Mouse (Mus musculus) embryonic facial prominence, embryonic 12.5 days (tissue): ENCODE results near the gene Nphp3. TPM values are rescaled to one million over a fixed set of nuclear protein-coding genes. Genes with fewer than 3 reads are reported as not detected.

Experiments used
- ATAC-seq: fragments of 200-750 bp; cut with Nextera tagmentation; 2 replicates; pipeline ENCODE4 v1.8.0; 2017; ENCODE audit not compliant: insufficient number of reproducible peaks, insufficient read depth, low FRiP score, low TSS enrichment
- H3K27ac ChIP-seq: fragments of 300-500 bp; sonication (generic); 2 replicates; pipeline ENCODE4 v1.5.1; 2016; ENCODE audit warnings: mild to moderate bottlenecking
- H3K27me3 ChIP-seq: fragments of 300-500 bp; sonication (generic); 2 replicates; pipeline ENCODE4 v1.6.1; 2016; ENCODE audit warnings: mild to moderate bottlenecking, moderate library complexity
- H3K36me3 ChIP-seq: fragments of 300-500 bp; sonication (generic); 2 replicates; pipeline ENCODE4 v1.6.1; 2016; ENCODE audit warnings: mild to moderate bottlenecking
- H3K4me1 ChIP-seq: fragments of 300-500 bp; sonication (generic); 2 replicates; pipeline ENCODE4 v1.6.1; 2016
- H3K4me2 ChIP-seq: fragments of 300-500 bp; sonication (generic); replicated peaks from 2 replicates; pipeline ENCODE4 v1.6.1; 2016; ENCODE audit warnings: mild to moderate bottlenecking, moderate library complexity
- H3K4me3 ChIP-seq: fragments of 300-500 bp; sonication (generic); 2 replicates; pipeline ENCODE4 v1.5.1; 2016; ENCODE audit warnings: mild to moderate bottlenecking
- H3K9ac ChIP-seq: fragments of 300-500 bp; sonication (generic); 2 replicates; pipeline ENCODE4 v1.6.1; 2016; ENCODE audit warnings: mild to moderate bottlenecking, moderate library complexity
- H3K9me3 ChIP-seq: fragments of 300-500 bp; sonication (generic); 2 replicates; pipeline ENCODE4 v1.6.1; 2016; ENCODE audit warnings: mild to moderate bottlenecking, moderate library complexity
- WGBS: fragments of 180-500 bp; shearing (Covaris S2); methylation state at CpG from one replicate; pipeline ENCODE4 v1.1.7; 2016; 5-methylcytosine and 5-hydroxymethylcytosine counted together
- polyA plus RNA-seq: library from polyadenylated mRNA; unstranded; fragments of >200 nt; fragmentation: Nextera tagmentation; extraction: Ambion mirVana; gene quantifications from 2 replicates; pipeline ENCODE4 v1.2.1, GENCODE M21; 2016

Nphp3 gene
- polyA plus RNA-seq, 1 experiment from 2014 or later = 9.1 TPM

DNA sequence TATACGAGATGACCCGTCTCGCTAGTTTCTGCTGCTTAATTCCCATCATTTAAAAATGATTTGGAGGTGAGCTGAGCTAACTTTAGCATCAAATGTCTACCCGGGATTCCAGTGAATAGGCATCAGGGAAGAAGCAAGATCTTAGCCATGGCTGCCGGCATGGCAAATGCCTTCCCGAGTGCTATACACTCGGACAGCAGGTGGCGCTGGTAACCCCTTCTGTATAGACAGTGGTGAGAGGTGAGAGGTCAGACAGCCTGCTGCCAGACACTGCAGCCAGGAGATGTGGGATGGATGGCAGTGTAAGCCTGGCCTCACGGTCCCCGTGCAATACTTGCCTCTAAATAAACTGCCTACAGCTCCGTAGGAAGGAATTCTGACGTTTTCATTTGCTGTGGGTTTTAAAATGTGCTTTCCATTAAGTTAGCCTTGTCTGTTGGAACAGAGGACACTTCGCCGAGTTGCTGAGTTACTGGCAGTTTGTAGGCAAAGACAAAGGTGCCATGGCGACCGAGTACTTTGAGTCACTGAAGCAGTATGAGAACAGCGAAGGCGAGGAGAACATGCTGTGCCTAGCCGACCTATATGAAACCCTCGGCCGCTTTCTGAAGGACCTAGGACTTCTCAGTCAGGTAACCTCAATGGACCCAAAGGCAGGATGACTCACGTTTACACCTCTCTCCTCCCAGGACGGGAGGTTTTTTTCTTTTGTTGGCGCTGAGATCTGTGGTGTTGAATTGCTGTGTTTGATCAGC, 33.1 kb downstream of the Nphp3 start:
- Histone ChIP-seq H3K4me3 (no peak overlapping the region), H3K4me2 (no peak overlapping the region), H3K27me3 (no peaks in the 10 kb centered on the region), H3K36me3 (peaks cover 28% of the 10 kb centered on the region), H3K9me3 (no peaks in the 10 kb centered on the region), H3K27ac (no peak overlapping the region), H3K9ac (no peak overlapping the region), H3K4me1 (no peaks in the 10 kb centered on the region)
- WGBS = 47% methylated on average over 24 of the region's 24 CpGs
- ATAC-seq = no peak

DNA sequence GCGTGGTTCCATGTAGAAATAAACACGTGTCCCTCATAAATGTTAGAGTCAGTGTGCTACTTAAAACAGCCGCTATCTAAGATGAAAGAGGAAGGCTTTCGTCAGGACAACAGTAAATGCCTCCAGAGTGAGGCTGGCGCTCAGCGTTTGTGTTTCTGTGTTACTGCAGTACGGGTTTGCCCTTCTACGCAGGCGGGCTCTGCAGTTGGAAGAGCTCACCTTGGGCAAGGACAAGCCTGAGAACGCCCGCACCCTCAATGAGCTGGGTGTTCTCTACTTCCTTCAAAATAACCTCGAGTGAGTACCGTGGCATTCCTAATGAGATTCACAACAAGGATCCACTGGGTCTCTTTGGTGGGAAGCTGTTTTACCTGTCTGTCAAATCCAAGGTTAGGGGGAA, 35.9 kb downstream of the Nphp3 start:
- H3K36me3 ChIP-seq = peaks cover 33% of the 10 kb centered on the region
- no peak for ATAC-seq
- no peaks in the 10 kb centered on the region for H3K4me1 ChIP-seq
- H3K4me2 ChIP-seq = no peak overlapping the region
- H3K9ac ChIP-seq = no peak overlapping the region
- WGBS = 90% methylated on average over 13 of the region's 13 CpGs
- no peak overlapping the region for H3K4me3 ChIP-seq
- no peak overlapping the region for H3K27ac ChIP-seq
- H3K9me3 ChIP-seq = no peaks in the 10 kb centered on the region
- no peaks in the 10 kb centered on the region for H3K27me3 ChIP-seq

DNA sequence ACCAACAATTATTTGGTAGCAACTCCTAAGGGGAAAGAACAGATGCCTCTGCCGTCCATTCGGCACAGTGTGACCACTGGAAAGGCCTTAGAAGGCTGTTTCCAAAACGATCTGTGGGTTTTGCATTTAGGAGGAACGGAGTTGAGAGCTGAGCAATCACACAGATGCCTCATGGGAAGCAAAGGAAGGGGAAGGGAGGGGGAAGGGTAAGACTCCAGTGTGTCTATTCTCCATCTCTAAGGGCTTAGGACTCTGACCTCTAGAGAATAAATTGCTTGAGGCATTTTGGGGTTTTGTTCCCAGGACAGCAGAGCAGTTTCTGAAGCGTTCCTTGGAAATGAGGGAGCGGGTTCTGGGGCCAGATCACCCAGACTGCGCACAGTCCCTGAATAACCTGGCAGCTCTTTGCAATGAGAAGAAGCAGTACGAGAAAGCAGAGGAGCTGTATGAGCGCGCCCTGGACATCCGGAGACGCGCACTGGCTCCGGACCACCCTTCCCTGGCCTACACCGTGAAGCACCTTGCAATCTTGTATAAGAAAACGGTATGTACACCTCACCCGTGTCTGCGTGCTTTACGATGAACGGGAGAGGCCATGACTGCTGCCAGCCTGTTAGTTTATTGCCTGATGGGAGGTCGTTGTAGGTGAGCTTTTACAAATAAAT, 36.8 kb downstream of the Nphp3 start:
- Histone ChIP-seq H3K27me3 (no peaks in the 10 kb centered on the region), H3K36me3 (peaks cover 31% of the 10 kb centered on the region), H3K27ac (no peak overlapping the region), H3K9ac (no peak overlapping the region), H3K9me3 (no peaks in the 10 kb centered on the region), H3K4me1 (no peaks in the 10 kb centered on the region), H3K4me2 (no peak overlapping the region), H3K4me3 (no peak overlapping the region)
- ATAC-seq = no peak
- 90% methylated on average over 21 of the region's 21 CpGs for WGBS

DNA sequence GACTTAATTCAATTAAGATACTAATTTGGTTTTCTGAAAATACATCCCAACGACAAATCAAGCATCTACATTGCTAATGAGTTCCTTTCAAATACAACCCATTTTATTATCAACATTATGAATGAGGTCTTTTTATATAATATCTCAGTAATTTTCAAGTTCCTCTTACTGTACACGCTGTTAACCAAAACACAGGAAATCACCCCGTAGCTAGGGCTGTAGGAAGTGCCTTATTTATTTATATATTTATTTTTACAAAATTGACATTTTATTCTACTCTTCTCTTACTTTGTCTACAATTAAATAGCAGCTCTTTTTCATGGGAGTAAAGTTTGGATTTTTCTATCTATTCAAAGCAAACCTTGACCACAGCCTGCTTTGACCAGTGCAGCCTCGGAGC, 37.4 kb downstream of the Nphp3 start:
- no peak for ATAC-seq
- Histone ChIP-seq H3K4me2 (no peak overlapping the region), H3K9me3 (no peaks in the 10 kb centered on the region), H3K36me3 (peaks cover 31% of the 10 kb centered on the region), H3K9ac (no peak overlapping the region), H3K27me3 (no peaks in the 10 kb centered on the region), H3K27ac (no peak overlapping the region), H3K4me1 (no peaks in the 10 kb centered on the region), H3K4me3 (no peak overlapping the region)
- 84% methylated on average over 4 of the region's 4 CpGs for WGBS

DNA sequence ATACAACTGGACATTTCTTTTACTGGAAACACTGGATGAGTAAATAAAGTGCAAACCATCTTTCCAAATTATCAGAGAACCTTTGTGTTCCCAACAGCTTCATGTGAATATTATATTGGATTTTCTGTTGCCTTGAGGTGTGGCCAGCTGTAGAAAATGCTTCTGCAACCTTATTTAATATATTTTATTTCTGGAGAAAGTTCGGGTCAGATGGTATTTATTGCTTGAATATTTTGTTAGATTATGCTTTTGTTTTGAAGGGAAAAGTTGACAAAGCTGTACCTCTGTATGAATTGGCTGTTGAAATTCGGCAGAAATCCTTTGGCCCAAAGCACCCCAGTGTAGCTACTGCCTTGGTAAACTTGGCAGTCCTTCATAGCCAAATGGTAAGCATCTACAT, 38.0 kb downstream of the Nphp3 start, which contains the start of gene Gm28305:
Gene Gm28305 (plus strand): TSS at position 301 of the 400 bp plus-strand sequence.
- WGBS = 64% methylated on average over 2 of the region's 2 CpGs

DNA sequence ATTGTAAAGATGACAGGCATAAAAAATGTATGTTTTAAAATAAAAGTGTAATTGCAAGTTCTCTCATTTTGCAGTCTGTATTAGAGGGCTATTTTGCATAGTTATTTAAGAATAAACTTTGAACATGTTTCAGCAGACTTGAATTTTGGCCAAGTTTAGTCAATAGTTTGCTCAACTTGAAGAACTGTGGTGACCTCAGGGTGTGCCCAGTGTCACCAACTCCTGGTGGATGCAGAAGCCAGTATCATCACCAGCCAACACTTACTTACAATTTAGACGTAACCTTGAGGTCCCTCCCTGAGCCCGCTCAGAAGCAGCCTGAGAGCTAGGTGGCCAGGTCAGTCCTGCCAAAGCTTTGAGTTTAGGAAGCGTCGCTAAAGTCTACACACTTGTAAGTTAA, 41.3 kb downstream of the Nphp3 start:
- no peak overlapping the region for H3K4me2 ChIP-seq
- no peak overlapping the region for H3K9ac ChIP-seq
- WGBS = 86% methylated on average over 4 of the region's 4 CpGs
- H3K27ac ChIP-seq = no peak overlapping the region
- H3K4me3 ChIP-seq = no peak overlapping the region
- H3K36me3 ChIP-seq = peaks cover 40% of the 10 kb centered on the region
- H3K4me1 ChIP-seq = no peaks in the 10 kb centered on the region
- H3K9me3 ChIP-seq = no peaks in the 10 kb centered on the region
- no peaks in the 10 kb centered on the region for H3K27me3 ChIP-seq
- ATAC-seq = no peak

More for the DNA sequence above, 38.0 kb downstream of the Nphp3 start, which contains the start of gene Gm28305:
- no peak within 1 kb of the TSS for H3K4me2 ChIP-seq
- no peak within 1 kb of the TSS for H3K27ac ChIP-seq
- peaks cover 31% of the 10 kb centered on the region for H3K36me3 ChIP-seq
- no peak for ATAC-seq
- H3K9me3 ChIP-seq = no peaks in the 10 kb centered on the region
- H3K4me3 ChIP-seq = no peak within 1 kb of the TSS
- H3K4me1 ChIP-seq = no peaks in the 10 kb centered on the region
- no peak within 1 kb of the TSS for H3K9ac ChIP-seq
- no peaks in the 10 kb centered on the region for H3K27me3 ChIP-seq

DNA sequence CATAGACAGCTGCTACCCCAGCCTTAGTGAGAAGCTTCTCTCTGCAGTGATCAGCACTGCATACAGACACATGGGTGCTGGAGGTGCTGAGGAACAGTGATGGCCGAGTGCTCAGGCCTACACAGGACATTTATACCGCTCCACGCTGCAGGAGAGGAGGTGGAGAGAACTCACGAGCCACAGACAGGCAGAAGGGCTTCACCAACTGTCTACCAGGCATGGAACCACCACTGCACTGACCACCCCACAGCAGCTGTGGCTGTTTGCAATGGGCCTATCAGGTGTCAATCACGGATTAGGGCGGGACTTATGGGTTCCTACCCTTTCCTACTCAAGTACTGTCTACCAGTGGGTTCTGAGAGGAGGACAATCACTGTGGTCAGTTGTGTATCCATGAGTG, 48.7 kb downstream of the Nphp3 start:
- WGBS = 89% methylated on average over 6 of the region's 6 CpGs
- 0 out of 2 replicates have a peak, but pooled peaks have one; percentile 41 for ATAC-seq
- no peak overlapping the region for H3K27ac ChIP-seq
- peaks cover 85% of the 10 kb centered on the region for H3K36me3 ChIP-seq
- H3K27me3 ChIP-seq = no peaks in the 10 kb centered on the region
- no peak overlapping the region for H3K9ac ChIP-seq
- H3K4me3 ChIP-seq = no peak overlapping the region
- H3K4me1 ChIP-seq = no peaks in the 10 kb centered on the region
- no peak overlapping the region for H3K4me2 ChIP-seq
- H3K9me3 ChIP-seq = no peaks in the 10 kb centered on the region

DNA sequence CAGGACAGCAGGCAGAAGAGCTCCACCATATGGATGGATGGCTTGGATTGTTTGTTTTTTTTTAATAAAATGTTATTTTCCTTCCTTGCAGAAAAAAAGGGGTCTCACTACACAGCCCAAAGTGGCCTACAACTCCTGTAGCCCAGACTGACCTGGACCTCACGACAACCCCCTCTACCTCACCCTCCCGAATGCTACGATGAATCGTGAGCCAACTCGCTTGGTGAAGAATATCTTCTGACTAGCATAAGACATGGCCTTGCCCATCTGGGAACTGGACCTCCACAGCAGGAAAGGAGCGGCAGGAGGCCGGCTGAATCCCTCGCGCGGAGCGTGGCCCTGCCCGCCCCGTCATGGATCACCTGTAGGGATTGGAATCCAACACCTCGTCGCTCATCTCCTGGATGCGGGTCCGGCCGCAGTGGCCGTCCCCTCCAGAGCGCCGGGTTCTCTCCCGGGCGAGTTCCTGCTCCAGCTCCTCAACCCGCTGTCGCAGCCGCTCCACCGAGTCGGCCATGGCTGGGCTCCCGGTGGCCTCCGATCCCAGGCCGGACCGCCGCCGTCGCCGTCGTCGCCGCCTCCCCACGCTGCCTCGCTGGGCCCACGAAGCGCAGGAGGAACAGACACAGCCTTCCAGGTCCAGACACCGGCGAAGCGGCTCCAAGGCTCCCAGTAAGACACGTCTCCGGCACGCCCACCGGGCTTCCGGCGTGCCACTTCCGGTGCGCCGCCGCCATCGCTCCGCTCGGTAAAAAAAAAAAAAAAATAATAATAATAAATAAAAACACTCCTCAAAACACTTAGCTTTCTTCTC, 60.3 kb downstream of the Nphp3 start, which contains the start of gene Uba5:
Gene Uba5 (minus strand): TSS at position 705 of the 814 bp plus-strand sequence.
- Histone ChIP-seq H3K9ac (peak within 1 kb of the TSS; percentile 86), H3K4me2 (peak within 1 kb of the TSS; percentile 85), H3K27ac (0 out of 2 replicates have a peak within 1 kb of the TSS, but pooled peaks have one; percentile 54), H3K27me3 (no peaks in the 10 kb centered on the region), H3K9me3 (no peaks in the 10 kb centered on the region), H3K4me1 (peaks cover 16% of the 10 kb centered on the region), H3K4me3 (peak within 1 kb of the TSS; percentile 99), H3K36me3 (peaks cover 27% of the 10 kb centered on the region)
- WGBS = 1% methylated on average over 59 of the region's 59 CpGs
- ATAC-seq = peak; percentile 58; the same call in 1 of the 2 replicates

DNA sequence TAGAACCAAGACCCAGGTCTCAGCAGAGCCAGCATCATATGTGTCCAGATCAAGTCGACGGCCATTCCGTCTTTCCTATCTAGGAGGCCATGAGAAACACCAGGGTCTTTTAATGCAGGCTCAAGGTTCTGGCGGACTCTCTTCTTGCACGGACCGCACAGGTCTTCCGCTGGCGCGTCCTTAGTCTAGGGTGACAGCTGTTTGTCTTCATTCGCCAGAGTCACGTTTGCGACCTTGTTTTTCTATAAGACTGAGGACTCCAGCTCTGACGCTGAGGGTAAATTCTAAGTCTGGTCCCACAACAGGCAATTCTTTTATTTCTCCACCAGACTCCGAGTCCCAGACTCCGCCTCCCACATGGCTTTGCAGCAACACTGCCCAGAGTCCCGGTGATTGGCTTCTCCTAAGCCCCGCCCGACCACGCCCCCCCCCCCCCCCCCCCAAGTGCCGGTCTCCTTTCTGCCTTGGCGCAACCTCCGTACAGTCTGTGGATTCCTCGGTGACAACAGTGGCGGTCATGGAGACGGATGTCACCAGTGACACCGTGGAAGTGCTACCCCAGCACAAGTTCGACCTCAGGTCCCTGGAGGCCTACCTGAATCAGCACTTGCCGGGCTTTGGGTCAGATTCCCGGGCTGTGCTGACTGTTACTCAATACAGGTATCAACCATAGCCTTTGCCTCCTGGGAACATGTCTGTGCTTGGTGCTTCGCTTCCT, 61.1 kb downstream of the Nphp3 start, which contains the start of gene Acad11:
Gene Acad11 (plus strand): TSS at position 134 of the 718 bp plus-strand sequence.
- peak within 1 kb of the TSS; percentile 99 for H3K4me3 ChIP-seq
- H3K9me3 ChIP-seq = no peaks in the 10 kb centered on the region
- peak; percentile 92 for ATAC-seq
- H3K4me1 ChIP-seq = peaks cover 16% of the 10 kb centered on the region
- H3K27me3 ChIP-seq = no peaks in the 10 kb centered on the region
- peaks cover 19% of the 10 kb centered on the region; the same call in 1 of the 2 replicates for H3K36me3 ChIP-seq
- 0 out of 2 replicates have a peak within 1 kb of the TSS, but pooled peaks have one; percentile 54 for H3K27ac ChIP-seq
- H3K4me2 ChIP-seq = peak within 1 kb of the TSS; percentile 85
- under 1% methylated on average over 29 of the region's 30 CpGs for WGBS
- peak within 1 kb of the TSS; percentile 86 for H3K9ac ChIP-seq

DNA sequence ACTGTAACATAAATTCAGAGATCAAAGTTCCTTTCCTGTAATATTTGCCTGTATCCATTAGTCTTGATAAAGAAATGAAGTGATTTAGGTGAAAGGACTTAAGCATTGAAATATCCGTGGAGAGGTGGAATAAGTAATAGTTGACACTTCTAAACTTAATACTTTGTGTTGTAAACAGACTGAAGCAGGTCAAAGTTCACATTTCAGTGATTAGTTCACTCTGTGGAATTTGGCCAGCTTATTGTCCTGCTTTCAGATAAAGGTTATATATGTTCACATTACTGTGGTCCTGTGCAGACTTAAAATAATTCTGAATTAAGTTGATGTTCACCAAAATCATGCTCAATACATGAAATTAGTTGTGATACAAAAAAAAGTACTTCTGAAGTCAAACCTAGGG, 62.2 kb downstream of the Nphp3 start:
- WGBS = 22% methylated on average over 1 of the region's 1 CpGs

DNA sequence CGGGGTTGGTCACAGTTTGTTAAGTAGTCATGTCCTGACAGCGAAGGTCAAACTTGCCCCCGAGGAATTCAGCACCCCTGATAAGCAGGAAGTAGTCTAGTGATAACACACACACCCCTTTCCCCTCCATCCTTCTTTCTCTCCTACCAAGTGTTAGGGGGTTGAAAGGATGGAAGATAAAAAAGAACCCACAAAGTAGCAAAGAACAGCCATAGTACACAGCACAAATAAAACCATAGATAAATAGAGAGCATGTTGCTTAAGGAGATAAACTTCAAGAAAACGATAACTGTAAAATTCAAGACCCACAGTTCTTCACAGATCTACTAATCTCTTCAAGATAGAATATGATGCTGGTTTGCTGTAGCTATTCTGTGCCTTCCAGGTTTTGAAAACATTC, 67.9 kb downstream of the Nphp3 start:
- H3K4me3 ChIP-seq = no peak overlapping the region
- no peaks in the 10 kb centered on the region for H3K27me3 ChIP-seq
- no peaks in the 10 kb centered on the region for H3K4me1 ChIP-seq
- WGBS = 74% methylated on average over 4 of the region's 4 CpGs
- no peak overlapping the region for H3K4me2 ChIP-seq
- H3K27ac ChIP-seq = no peak overlapping the region
- H3K36me3 ChIP-seq = no peaks in the 10 kb centered on the region
- H3K9me3 ChIP-seq = no peaks in the 10 kb centered on the region
- H3K9ac ChIP-seq = no peak overlapping the region
- ATAC-seq = no peak

More for the DNA sequence above, 62.2 kb downstream of the Nphp3 start:
- Histone ChIP-seq H3K4me3 (no peak overlapping the region), H3K36me3 (peaks cover 15% of the 10 kb centered on the region; the same call in 1 of the 2 replicates), H3K27me3 (no peaks in the 10 kb centered on the region), H3K9me3 (no peaks in the 10 kb centered on the region), H3K27ac (no peak overlapping the region), H3K4me2 (no peak overlapping the region), H3K9ac (no peak overlapping the region), H3K4me1 (peaks cover 16% of the 10 kb centered on the region)
- no peak for ATAC-seq
